Mouse (Mus musculus) adrenal gland, adult 2 months (tissue): ENCODE data around the gene Gucy1b2. TPM values are rescaled to one million over a fixed set of nuclear protein-coding genes. Genes with fewer than 3 reads are reported as not detected.

Source experiments
- DNase-seq: peaks from one replicate; pipeline ENCODE4 v3.0.0; 2021
- polyA plus RNA-seq: library from polyadenylated mRNA; depleted of rRNA; stranded (reverse); fragments of >200 nt; gene quantifications from 2 replicates; pipeline ENCODE4 v1.2.3, GENCODE M21; 2012; rRNA removed
- total RNA-seq, 2 experiments: library from RNA; stranded (reverse); gene quantifications; 2 replicates each; pipeline ENCODE4 v1.2.3; 2021

The Gucy1b2 gene
- total and polyA plus RNA-seq, 3 experiments, result 0.43 to 0.97 (median 0.81) TPM

DNA sequence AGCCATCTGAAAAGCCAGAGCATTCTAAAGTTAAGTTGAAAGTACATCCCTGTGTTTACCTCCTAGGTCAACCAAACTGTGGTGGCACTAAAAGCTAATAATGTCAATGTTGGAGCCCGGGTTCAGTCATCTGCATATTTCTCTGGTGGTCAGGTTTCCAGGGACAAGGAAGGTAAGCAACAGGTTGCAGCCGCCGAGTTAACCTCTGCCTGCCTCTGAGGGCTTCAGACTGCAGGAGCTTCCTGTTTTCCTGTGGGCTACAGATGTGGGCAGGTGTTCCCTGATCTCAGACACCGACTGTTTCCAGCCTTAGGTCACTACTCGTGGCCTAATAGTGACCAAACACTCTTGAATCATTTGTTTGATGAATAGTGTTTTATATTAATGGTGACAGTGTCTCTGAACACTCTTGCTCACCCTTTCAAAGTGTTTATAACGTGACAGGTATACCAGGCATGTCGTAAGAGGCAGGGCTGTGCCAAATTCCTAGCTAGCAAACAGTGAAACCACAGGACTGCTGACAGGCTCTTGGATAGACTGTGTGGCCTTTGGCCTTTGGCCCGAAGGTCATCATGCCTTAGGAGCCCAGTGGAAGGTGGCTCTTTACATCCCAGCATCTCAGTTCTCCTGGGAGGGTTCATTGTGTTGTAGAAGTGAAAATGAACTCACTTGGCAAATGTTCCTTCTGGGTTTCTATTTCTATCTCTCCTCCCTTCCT is 94.7 kb downstream of the Gucy1b2 start:
- DNase-seq, result no peak

DNA sequence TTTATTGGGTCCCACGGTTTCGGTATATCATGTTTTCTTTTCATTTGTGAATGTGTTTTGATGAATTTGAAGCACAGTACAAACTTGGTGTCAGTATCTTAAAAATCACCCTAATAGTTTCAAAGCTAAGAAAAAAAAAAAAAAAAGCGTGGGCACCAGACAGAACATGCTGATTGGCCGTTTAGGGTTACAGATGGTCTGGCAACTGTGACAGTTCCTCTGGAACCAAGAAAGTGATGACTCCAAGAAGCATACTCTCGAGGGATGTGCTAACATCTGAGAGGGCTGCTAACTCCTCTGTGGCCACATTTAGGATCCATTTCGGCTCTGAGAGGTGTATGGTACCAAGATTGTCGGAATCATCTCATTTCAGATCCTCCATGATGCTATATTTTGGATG is 100.9 kb downstream of the Gucy1b2 start:
- no peak for DNase-seq

GRCm38 (mm10) chr14:62353793-62354192 is 102.3 kb downstream of the Gucy1b2 start:
- no peak for DNase-seq

DNA sequence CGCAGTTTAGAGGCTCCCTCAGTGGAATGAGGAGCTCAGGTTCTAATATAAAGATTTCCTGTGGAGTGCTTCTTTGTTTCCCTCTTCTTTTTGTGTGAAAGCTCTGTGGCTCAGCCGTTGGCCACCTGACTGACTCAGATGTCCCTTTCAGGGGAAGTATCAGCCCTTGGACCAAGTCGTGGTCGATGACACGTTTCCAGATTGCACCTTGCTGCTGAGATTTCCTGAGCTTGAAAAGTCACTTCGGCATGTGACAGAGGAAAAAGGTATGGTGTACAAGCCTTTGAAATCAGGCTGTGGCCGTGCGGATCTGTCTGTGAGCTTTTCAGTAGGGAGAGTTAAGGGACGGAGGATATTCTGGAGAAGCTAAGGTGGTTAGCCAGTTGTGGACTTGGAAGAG is 102.7 kb downstream of the Gucy1b2 start:
- no peak for DNase-seq

- DNase-seq, result no peak
Observed at GRCm38 (mm10) chr14:62350890-62351289, 105.2 kb downstream of the Gucy1b2 start.

GRCm38 (mm10) chr14:62350186-62350585 is 105.9 kb downstream of the Gucy1b2 start:
- no peak for DNase-seq

DNA sequence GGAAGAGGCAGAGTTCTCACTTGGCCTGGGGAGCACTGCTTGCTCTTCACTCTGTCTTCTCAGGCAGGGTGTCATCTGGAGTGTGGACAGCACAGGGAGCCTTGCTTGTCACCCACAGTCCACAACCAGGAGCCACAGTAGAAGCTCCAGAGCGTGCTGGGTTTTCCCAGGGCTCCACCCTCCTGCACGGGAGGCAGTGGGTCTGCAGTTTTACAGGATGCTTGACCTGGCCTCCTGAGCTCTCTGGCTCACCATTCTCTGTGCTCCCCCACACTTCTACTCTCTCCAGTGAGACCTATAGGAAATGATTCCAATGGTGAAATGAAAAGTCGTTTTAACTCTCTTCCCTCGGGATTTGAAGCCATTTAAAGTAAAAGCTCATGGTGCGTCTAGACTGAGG is 106.3 kb downstream of the Gucy1b2 start:
- no peak for DNase-seq

- DNase-seq, result no peak
Observed at GRCm38 (mm10) chr14:62347103-62347502, 109.0 kb downstream of the Gucy1b2 start.

- DNase-seq, result no peak
Observed at GRCm38 (mm10) chr14:62346570-62346969, 109.5 kb downstream of the Gucy1b2 start.

Other genes with a start within 250 kb of the Gucy1b2 start
- gene Rnaseh2b, start 163.7 kb downstream of the Gucy1b2 start, total RNA-seq, result 10 to 100 TPM; 15.0 to 17.3 TPM
- 0.65 and 0.92 TPM in 2 replicates for gene Rnaseh2b, start 163.7 kb downstream of the Gucy1b2 start, polyA plus RNA-seq
- gene Dleu7, start 163.2 kb downstream of the Gucy1b2 start, total RNA-seq, result under 1 TPM in 1 of 2 experiments, not detected in 1; 0.24 TPM
- 0.20 TPM in 1 of 2 replicates, not detected in the other for gene Dleu7, start 163.2 kb downstream of the Gucy1b2 start, polyA plus RNA-seq
- gene Fam124a, start 99.4 kb upstream of the Gucy1b2 start, total RNA-seq, result 1 to 10 TPM; 2.5 to 3.3 TPM
- gene Fam124a, start 99.4 kb upstream of the Gucy1b2 start, polyA plus RNA-seq, result 2.4 and 3.6 TPM in 2 replicates
- not detected for gene Gm4131, start 110.6 kb upstream of the Gucy1b2 start, total RNA-seq
- not detected in 2 replicates for gene Gm4131, start 110.6 kb upstream of the Gucy1b2 start, polyA plus RNA-seq
- not detected for gene Serpine3, start 207.4 kb upstream of the Gucy1b2 start, total RNA-seq
- gene Serpine3, start 207.4 kb upstream of the Gucy1b2 start, polyA plus RNA-seq, result not detected in 2 replicates